Mouse (Mus musculus): Measurements from ENCODE around the gene Hdac6. TPM values are rescaled to one million over a fixed set of nuclear protein-coding genes. Genes with fewer than 3 reads are reported as not detected.
"Not testable (repeated sequence)": the region's sequence is repeated elsewhere in the genome, so short reads cannot be mapped to it uniquely, and the experiment has no call there.

The Hdac6 gene
- polyA plus RNA-seq, 1 experiment = 11.6 TPM

DNA sequence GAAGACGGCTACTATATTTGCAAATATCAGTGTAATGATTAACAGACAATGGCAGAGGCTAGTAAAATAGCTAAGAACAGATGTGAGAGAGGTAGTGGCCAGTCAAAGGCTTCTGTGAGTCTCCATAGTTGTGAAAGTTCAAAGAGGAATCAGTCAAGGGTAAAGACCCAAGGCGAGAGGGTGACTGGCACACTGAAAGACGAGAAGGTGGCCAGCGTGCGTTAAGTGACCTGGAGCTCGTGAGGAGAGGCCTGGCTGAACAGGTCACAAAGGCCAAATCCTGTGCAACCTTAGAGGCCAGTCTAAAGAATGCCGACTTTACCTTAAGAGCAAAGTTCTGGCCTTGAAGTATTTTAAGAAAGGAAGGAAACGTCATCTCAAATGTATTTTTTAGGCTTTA is 2.1 kb downstream of the Hdac6 start:
- Histone ChIP-seq H3K27ac (replicated peaks; ENCODE audit: low read depth, low read length) (no peak overlapping the region), H3K4me1 (ENCODE audit: control insufficient read depth, insufficient read depth, insufficient read length, low read length) (peaks cover 4% of the 10 kb centered on the region; the same call in 1 of the 2 replicates), H3K4me3 (ENCODE audit: insufficient read depth, low read depth, low read length) (no peak overlapping the region)

DNA sequence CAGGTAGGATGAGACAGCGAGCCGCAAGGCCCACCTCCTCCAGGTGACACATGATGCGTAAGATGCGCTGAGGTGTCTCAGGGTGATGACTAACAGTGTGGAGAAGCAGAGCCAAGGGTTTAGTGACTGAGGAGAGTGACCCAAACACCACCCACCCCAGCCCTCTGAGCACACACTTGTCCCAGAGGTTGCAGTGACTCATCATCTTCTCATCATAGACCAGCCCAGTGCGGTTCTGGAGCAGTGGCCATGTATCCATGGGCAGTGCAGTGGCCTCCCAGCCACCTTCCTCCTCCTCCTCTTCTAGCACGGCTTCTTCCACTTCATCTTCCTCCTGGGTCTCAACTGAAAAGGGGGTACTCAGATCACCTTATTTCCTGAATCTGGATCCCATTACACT is 10.0 kb downstream of the Hdac6 start:
- Histone ChIP-seq H3K4me1 (ENCODE audit: control insufficient read depth, insufficient read depth, insufficient read length, low read length) (no peaks in the 10 kb centered on the region), H3K4me3 (ENCODE audit: insufficient read depth, low read depth, low read length) (no peak overlapping the region), H3K27ac (replicated peaks; ENCODE audit: low read depth, low read length) (no peak overlapping the region)

DNA sequence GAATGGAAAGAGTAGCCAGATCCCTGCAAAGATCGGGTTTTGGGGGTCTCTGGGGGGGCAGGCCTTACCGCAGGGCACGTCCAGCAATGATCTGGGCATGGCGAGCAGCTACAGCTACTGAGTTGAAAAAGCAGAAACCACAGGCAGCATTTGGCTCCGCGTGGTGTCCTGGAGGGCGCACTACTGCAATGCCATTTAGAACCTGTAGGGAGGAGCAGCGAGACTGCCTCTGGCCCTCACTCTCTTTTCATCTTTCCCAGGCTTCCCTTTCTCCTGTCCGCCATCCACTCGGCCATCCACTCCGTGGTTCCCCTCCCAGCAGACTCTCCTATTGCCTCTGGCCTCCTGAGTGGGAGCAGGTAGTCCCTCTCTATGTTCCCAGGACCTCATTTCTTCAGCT is 10.8 kb downstream of the Hdac6 start:
- H3K27ac ChIP-seq (replicated peaks; ENCODE audit: low read depth, low read length) = no peak overlapping the region
- no peak overlapping the region for H3K4me3 ChIP-seq (ENCODE audit: insufficient read depth, low read depth, low read length)
- no peaks in the 10 kb centered on the region for H3K4me1 ChIP-seq (ENCODE audit: control insufficient read depth, insufficient read depth, insufficient read length, low read length)

DNA sequence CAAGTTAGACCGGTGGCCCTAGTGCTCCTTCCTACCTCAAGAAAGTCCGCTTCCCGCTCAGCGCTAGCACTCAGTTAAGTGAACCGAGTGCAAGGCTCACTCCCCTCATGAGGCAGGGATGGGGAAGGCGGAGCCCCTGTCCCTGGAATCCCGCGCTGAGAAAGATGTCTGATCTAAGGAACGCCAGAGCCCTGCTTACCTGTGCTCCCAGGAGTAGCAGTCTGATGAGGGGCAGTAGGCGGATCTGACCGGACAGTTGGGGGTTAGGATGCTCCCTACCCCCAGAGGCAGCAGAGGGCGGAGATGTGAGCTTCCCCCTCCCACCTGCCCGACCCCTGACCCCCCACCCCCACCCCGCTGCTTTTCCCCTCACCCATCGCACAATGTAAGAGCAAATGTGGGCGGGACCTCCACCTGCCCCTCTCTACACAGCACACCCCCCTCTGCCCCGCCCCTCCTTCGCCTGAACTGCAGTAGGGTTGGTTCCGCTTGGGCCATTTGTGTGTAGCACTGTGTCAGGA is 19.4 kb downstream of the Hdac6 start, which contains the start of gene Eras:
TSS of gene Eras (minus strand) at position 338 of the 521 bp plus-strand sequence.
- H3K4me3 ChIP-seq (ENCODE audit: insufficient read depth, low read depth, low read length) = 0 out of 2 replicates have a peak within 1 kb of the TSS, but pooled peaks have one; percentile 13

DNA sequence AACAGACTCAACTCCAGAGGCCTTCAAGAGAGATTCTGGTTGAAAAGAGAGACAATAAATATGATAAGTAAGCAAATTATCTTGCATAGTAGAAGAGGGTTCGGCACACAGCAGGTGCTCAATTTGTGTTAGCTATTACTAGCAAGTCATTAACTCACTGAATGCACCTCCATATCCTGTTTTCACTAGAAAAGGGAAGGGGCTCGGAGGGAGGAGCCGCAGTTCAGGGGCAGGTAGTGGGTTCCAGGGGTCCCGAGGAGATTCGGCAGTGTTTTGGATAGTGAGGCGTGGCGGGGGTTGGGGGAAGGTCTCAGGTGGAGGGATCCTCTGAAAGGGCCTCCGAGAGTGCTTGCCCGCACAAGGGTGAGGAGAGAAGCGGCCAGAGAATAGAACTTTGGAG is 20.6 kb downstream of the Hdac6 start:
- Histone ChIP-seq H3K27ac (replicated peaks; ENCODE audit: low read depth, low read length) (no peak overlapping the region), H3K4me3 (ENCODE audit: insufficient read depth, low read depth, low read length) (peak overlapping the region; percentile 13; the same call in 1 of the 2 replicates), H3K4me1 (ENCODE audit: control insufficient read depth, insufficient read depth, insufficient read length, low read length) (no peaks in the 10 kb centered on the region)

More for the DNA sequence above, 19.4 kb downstream of the Hdac6 start, which contains the start of gene Eras:
- Histone ChIP-seq H3K27ac (replicated peaks; ENCODE audit: low read depth, low read length) (no peak within 1 kb of the TSS), H3K4me1 (ENCODE audit: control insufficient read depth, insufficient read depth, insufficient read length, low read length) (no peaks in the 10 kb centered on the region)

DNA sequence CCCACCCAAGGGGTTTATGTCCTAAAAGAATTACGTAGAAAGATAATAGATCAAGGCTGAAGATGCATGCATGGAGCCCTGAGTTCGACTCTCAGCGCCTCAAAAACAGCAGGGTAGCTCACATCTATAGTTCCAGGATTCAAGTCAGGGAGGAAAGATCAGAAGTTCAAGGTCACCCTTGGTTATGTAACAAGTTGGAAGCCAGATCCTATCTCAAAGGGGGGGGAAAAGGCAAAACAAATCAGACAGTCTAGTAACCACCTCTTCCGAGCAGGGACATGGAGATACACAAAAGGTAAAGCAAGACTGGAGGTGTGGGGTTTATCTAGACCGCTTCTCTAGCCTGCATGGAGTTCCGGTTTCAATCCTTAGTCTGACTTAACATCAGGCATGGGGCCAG is 21.4 kb downstream of the Hdac6 start:
- no peak overlapping the region for H3K27ac ChIP-seq (replicated peaks; ENCODE audit: low read depth, low read length)
- H3K4me1 ChIP-seq (ENCODE audit: control insufficient read depth, insufficient read depth, insufficient read length, low read length) = no peaks in the 10 kb centered on the region
- no peak overlapping the region for H3K4me3 ChIP-seq (ENCODE audit: insufficient read depth, low read depth, low read length)

DNA sequence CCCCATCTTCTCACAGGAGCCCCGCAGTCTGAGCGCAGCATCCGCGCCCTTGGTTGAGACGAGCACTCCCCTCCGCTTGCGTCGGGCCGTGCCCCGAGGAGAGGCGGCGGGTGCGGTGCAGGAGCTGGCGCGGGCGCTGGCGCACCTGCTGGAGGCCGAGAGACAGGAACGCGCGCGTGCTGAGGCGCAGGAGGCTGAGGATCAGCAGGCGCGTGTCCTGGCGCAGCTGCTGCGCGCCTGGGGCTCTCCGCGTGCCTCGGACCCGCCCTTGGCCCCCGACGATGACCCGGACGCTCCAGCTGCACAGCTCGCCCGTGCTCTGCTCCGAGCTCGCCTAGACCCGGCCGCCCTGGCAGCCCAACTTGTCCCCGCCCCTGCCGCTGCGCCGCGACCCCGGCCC is 25.7 kb downstream of the Hdac6 start:
- Histone ChIP-seq H3K4me1 (ENCODE audit: control insufficient read depth, insufficient read depth, insufficient read length, low read length) (no peaks in the 10 kb centered on the region), H3K4me3 (ENCODE audit: insufficient read depth, low read depth, low read length) (peak overlapping the region; percentile 20; the same call in 1 of the 2 replicates), H3K27ac (replicated peaks; ENCODE audit: low read depth, low read length) (no peak overlapping the region)

DNA sequence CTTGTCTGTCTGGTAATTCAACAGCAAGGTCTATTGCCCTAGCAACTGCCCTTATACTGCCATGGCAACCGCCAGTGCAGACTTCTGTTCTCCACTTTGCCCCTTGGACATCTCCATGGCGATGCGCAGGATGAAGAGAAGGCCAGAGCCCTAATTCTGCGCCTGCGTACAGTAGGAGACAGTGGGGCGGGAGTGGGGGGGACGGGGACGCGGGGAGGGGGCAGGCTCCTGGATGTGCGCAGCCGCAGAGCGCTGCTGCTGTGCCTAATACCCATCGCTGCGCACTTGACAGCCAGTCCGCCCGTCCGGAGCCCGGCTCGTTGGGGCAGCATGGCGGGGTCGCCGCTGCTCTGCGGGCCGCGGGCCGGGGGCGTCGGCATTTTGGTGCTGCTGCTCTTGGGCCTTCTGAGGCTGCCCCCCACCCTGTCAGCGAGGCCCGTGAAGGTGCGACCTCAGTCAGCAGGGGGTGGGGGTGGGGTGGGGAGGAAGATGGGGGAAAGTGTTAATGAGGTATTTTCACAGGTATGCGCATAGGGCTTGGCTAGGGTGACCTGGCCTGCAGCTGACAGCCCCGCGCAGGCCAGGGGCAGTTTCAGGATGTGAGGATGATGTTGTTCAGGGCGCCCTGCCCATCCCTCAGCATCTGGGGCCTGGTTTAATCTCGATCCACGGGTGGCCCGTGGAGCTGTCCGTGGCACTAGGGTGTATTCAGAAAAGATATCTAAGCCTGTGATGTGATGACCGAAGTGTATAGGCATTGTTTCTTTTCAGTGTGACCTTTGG is 27.9 kb downstream of the Hdac6 start, which contains the start of gene Pcsk1n:
TSS of gene Pcsk1n (plus strand) at position 222 of the 783 bp plus-strand sequence.
- Histone ChIP-seq H3K4me3 (ENCODE audit: insufficient read depth, low read depth, low read length) (no peak within 1 kb of the TSS), H3K27ac (replicated peaks; ENCODE audit: low read depth, low read length) (no peak within 1 kb of the TSS), H3K4me1 (ENCODE audit: control insufficient read depth, insufficient read depth, insufficient read length, low read length) (no peaks in the 10 kb centered on the region)

DNA sequence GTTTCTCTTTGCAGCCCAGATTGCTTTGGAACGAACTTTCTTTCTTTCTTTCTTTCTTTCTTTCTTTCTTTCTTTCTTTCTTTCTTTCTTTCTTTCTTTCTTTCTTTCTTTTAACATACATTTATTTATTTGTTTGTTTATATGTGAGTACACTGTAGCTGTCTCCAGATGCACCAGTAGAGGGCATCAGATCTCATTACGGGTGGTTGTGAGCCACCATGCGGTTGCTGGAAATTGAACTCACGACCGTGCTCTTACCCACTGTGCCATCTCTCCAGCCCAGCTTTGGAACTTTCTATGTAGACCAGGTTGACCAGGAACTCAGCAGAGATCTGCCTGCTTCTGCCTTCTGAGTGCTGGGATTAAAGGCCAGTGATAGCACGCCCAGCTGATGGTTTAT is 29.7 kb downstream of the Hdac6 start:
- H3K27ac ChIP-seq (replicated peaks; ENCODE audit: low read depth, low read length); H3K4me3 ChIP-seq (ENCODE audit: insufficient read depth, low read depth, low read length); H3K4me1 ChIP-seq (ENCODE audit: control insufficient read depth, insufficient read depth, insufficient read length, low read length): not testable (repeated sequence)

DNA sequence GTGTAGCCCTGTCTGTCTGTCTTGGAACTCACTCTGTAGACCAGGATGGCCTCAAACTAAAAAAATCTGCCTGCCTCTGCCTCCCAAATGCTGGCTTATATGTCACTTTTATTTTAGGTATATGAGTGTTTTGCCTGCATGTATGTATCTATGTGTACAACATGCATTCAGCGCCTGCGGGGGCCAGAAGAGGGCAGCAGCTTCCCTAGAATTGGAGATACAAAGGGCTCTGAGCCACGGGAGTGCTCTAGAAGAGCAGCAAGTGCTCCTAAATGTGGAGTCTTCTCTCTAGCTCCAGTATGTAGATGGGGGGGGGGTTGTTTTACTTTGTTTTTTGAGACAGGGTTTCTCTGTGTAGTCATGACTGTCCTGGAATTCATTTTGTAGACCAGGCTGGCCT is 32.0 kb downstream of the Hdac6 start:
- not testable (repeated sequence) for H3K4me1 ChIP-seq (ENCODE audit: control insufficient read depth, insufficient read depth, insufficient read length, low read length); H3K27ac ChIP-seq (replicated peaks; ENCODE audit: low read depth, low read length); H3K4me3 ChIP-seq (ENCODE audit: insufficient read depth, low read depth, low read length)

DNA sequence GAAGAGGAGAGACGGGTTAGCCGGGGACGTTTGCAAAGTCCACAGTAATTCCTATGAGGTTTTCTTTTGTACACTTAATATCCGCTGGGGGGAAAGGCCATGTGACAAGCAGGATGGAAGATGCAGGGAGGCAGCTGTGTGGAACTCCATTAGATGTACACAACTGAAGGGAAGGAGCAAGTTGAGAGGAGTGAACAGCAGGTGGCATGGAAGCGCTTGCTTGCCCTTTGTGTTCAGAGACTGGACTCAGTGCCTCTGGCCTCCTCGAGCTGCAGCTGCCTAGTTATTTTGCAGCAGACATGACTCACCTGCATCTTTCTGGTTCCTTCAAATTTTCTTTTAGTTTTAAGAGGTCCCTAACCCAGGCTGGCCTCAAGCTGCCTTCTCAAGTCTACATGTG is 37.2 kb downstream of the Hdac6 start:
- Histone ChIP-seq H3K27ac (replicated peaks; ENCODE audit: low read depth, low read length) (no peak overlapping the region), H3K4me3 (ENCODE audit: insufficient read depth, low read depth, low read length) (no peak overlapping the region), H3K4me1 (ENCODE audit: control insufficient read depth, insufficient read depth, insufficient read length, low read length) (no peaks in the 10 kb centered on the region)

DNA sequence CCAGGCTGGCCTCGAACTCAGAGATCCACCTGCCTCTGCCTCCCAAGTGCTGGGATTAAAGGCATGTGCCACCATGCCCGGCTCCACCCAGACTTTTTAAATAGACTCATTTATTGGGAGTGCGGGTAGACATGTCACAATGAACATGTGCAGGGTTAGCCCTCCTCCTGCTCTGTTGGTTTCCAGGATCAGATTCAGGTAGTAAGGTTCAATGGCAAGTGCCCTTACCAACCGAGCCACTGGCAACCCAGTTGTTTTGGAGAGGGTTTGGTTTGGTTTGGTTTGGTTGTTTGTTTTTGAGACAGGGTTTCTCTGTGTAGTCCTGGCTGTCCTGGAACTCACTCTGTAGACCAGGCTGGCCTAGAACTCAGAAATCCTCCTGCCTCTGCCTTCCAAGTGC is 38.4 kb downstream of the Hdac6 start, which contains the start of gene Gm10490:
TSS of gene Gm10490 (plus strand) at position 301 of the 400 bp plus-strand sequence.
- H3K4me3 ChIP-seq (ENCODE audit: insufficient read depth, low read depth, low read length); H3K27ac ChIP-seq (replicated peaks; ENCODE audit: low read depth, low read length); H3K4me1 ChIP-seq (ENCODE audit: control insufficient read depth, insufficient read depth, insufficient read length, low read length): not testable (repeated sequence)

DNA sequence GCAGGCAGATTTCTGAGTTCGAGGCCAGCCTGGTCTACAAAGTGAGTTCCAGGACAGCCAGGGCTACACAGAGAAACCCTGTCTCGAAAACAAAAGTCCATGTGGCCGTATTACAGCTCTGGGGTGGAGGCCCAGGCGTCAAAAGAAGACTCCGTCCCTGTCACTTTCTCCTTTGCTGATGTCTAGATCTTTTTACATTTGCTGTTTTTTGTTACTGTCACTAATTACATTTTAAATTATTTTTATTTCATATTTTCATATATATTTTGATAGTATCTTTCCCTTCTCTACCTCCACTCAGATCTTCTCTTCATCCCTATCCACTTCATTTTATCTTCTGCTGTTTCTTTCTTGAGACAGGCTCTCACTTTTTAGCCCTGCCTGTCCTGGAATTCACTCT is 40.0 kb downstream of the Hdac6 start, which contains the start of gene Gm10491:
TSS of gene Gm10491 (minus strand) at position 101 of the 400 bp plus-strand sequence.
- Histone ChIP-seq H3K27ac (replicated peaks; ENCODE audit: low read depth, low read length) (no peak within 1 kb of the TSS), H3K4me1 (ENCODE audit: control insufficient read depth, insufficient read depth, insufficient read length, low read length) (no peaks in the 10 kb centered on the region), H3K4me3 (ENCODE audit: insufficient read depth, low read depth, low read length) (no peak within 1 kb of the TSS)

DNA sequence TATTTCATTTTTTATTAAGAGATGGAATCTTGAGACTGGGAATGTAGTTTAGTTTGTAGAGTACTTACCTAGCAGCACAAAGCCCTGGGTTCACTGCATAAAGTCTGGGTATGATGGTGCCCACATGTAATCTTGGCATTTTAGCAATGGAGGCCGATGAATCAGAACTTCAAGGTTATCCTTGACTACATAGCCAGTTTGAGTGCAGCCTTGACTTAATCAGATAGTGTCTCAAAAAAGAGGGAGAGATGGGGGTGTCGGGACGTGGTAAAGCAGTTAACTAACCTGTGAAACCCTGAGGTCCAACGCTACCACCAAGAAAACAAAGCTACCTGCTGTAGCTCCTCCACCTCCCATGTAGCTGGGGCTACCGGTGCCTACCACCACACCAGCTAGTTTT is 43.2 kb downstream of the Hdac6 start:
- H3K27ac ChIP-seq (replicated peaks; ENCODE audit: low read depth, low read length) = no peak overlapping the region
- H3K4me3 ChIP-seq (ENCODE audit: insufficient read depth, low read depth, low read length) = no peak overlapping the region
- H3K4me1 ChIP-seq (ENCODE audit: control insufficient read depth, insufficient read depth, insufficient read length, low read length) = no peaks in the 10 kb centered on the region

DNA sequence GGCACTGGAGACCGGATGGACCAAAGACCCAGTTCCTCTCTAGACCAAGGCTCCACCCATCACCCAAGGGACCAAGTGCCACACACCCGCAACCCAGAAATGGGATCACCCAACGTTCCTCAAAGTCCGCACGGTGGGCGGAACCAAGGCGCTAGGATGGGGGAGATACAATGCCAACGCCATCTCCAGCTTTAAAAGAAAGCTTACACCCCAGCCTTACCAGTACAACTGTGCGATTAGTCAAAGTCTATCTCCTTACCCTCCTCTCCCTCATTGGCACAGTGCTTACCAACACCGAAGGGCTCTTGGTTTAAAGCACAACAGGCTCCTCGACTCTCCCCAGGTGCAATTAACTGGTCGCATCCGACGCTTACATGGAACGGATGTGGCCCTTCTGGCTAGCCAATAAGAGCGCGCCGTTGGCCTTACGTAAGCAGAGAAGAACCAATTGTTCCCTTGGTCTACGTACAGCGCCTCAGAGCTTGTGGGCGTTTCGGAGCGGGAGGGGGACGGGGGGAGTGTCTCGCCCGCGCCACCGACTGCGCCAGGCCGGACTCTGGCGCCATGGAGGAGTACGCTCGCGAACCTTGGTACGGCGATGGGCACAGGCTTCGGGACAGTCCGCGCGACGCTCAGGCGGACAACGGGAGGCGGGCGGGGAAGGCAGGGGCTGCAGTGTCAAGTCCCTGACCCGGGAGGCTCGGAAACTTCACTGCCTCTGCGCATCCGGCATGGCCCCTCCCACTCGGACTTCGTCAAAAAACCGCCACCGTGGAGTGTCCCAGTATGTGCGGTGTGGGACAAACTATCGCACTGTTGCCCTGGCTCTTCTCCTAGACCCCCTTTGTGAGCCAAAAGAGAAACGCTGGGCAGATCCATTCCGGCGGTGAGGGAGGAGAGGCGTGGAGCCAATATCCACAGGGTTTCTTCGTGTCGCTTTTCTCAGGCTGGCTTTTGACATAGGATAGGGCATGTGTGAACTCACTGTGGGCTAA is 48.5 kb downstream of the Hdac6 start, which contains the start of the genes Pqbp1 and Timm17b:
TSS of gene Pqbp1 (minus strand) at position 390 of the 995 bp plus-strand sequence.
TSS of gene Timm17b (plus strand) at position 478 of the 995 bp plus-strand sequence.
- Histone ChIP-seq H3K4me1 (ENCODE audit: control insufficient read depth, insufficient read depth, insufficient read length, low read length) (no peaks in the 10 kb centered on the region), H3K27ac (replicated peaks; ENCODE audit: low read depth, low read length) (peak within 1 kb of the TSS; percentile 98), H3K4me3 (ENCODE audit: insufficient read depth, low read depth, low read length) (peak within 1 kb of the TSS; percentile 96)

Measured in brown adipose tissue, adult 24 weeks (tissue).